Mouse (Mus musculus) layer of hippocampus, adult 8-10 months (tissue): Measurements from ENCODE around the gene Mc1r. TPM values are rescaled to one million over a fixed set of nuclear protein-coding genes. Genes with fewer than 3 reads are reported as not detected.
"Not testable (repeated sequence)": the region's sequence is repeated elsewhere in the genome, so short reads cannot be mapped to it uniquely, and the experiment has no call there.

Experiments
- DNase-seq, 2 experiments: peaks; one replicate each; pipeline ENCODE4 v3.0.0; 2022; ENCODE audit warnings: low spot score in 2 of 2
- total RNA-seq, 4 experiments: library from RNA; stranded (reverse); gene quantifications; 2 replicates each; pipeline ENCODE4 v1.2.4; 2022

The Mc1r gene
- total RNA-seq, 4 experiments from 2014 or later: 0.08 TPM; not detected in 3

- DNase-seq: peak; percentile 88 to 90
These were observed 4.3 kb downstream of the Mc1r start, which contains the start of gene Tubb3 for GRCm38 (mm10) chr8:123411246-123411645. TSS of gene Tubb3 (plus strand) at chr8:123411424.

GRCm38 (mm10) chr8:123411781-123412327 lies 4.9 kb downstream of the Mc1r start:
- DNase-seq: no peak

- DNase-seq: peak; percentile 82 to 86
These were observed 5.8 kb downstream of the Mc1r start for GRCm38 (mm10) chr8:123412560-123413170.

- DNase-seq: no peak
These were observed 7.3 kb downstream of the Mc1r start for GRCm38 (mm10) chr8:123414255-123414654.

- DNase-seq: not testable (repeated sequence)
These were observed 8.2 kb downstream of the Mc1r start for GRCm38 (mm10) chr8:123414997-123415696.

- no peak for DNase-seq
These were observed 9.3 kb downstream of the Mc1r start for GRCm38 (mm10) chr8:123415967-123416943.

GRCm38 (mm10) chr8:123416944-123417555 lies 10.1 kb downstream of the Mc1r start:
- no peak for DNase-seq

GRCm38 (mm10) chr8:123419711-123420110 lies 12.8 kb downstream of the Mc1r start:
- no peak for DNase-seq

- no peak for DNase-seq
These were observed 13.8 kb downstream of the Mc1r start for GRCm38 (mm10) chr8:123420525-123421281.

- peak in 1 of 2 experiments; percentile 14 for DNase-seq
These were observed 14.4 kb downstream of the Mc1r start for GRCm38 (mm10) chr8:123421325-123421724.

- peak; percentile 56 to 69 for DNase-seq
These were observed 15.3 kb downstream of the Mc1r start for GRCm38 (mm10) chr8:123422056-123422780.

GRCm38 (mm10) chr8:123422781-123423159 lies 15.9 kb downstream of the Mc1r start:
- DNase-seq: no peak

- DNase-seq: no peak
These were observed 16.5 kb downstream of the Mc1r start, which contains the start of gene Def8 for GRCm38 (mm10) chr8:123423441-123423840. TSS of gene Def8 (plus strand) at chr8:123423527.

- no peak for DNase-seq
These were observed 19.9 kb downstream of the Mc1r start for GRCm38 (mm10) chr8:123426511-123427509.

GRCm38 (mm10) chr8:123427639-123428275 lies 20.9 kb downstream of the Mc1r start:
- no peak for DNase-seq

- DNase-seq: no peak
These were observed 21.5 kb downstream of the Mc1r start for GRCm38 (mm10) chr8:123428343-123428893.

- DNase-seq: no peak
These were observed 22.2 kb downstream of the Mc1r start for GRCm38 (mm10) chr8:123428939-123429721.
